Mouse (Mus musculus): ENCODE measurements around the gene Eef1a1.

DNA sequence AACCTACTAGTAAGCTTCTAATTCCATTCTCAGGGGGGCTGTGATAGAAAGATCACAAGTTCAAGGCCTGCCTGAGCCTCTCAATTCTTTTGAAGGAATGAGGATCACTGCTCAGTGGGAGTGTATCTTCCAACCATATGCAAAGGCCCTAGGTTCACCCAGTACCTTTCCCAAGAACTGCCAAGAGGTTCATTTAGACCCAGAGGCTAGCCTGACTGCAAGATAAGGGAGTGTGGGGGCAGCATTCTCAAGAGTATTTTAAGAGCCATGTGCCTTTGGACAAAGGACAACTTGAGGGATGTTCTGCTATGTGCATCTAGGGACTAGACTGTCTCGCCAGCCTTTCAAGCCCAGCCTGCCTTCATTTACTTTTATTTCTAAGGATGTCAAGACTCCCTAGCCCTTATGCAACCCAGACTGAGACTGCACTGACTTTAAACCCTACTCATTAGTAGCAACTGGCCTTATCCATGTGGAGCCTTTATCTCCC, 12.4 kb downstream of the Eef1a1 start:
- TF ChIP-seq CTCF (IDR thresholded peaks at IDR 0.05; ENCODE audit: control insufficient read depth, insufficient read depth, low read length) (no peak), POLR2A (IDR thresholded peaks at IDR 0.05; ENCODE audit: borderline replicate concordance, control insufficient read depth, low read depth, low read length) (no peak)

Measured in bone marrow, adult 2 months (tissue).